Mouse (Mus musculus) ovary, adult 18-20 months (tissue): ENCODE measurements around the gene Slc13a2.

Source experiments
- DNase-seq: peaks from one replicate; pipeline ENCODE4 v3.0.0; 2022; ENCODE audit warnings: low spot score, mixed read lengths

The Slc13a2 gene

DNA sequence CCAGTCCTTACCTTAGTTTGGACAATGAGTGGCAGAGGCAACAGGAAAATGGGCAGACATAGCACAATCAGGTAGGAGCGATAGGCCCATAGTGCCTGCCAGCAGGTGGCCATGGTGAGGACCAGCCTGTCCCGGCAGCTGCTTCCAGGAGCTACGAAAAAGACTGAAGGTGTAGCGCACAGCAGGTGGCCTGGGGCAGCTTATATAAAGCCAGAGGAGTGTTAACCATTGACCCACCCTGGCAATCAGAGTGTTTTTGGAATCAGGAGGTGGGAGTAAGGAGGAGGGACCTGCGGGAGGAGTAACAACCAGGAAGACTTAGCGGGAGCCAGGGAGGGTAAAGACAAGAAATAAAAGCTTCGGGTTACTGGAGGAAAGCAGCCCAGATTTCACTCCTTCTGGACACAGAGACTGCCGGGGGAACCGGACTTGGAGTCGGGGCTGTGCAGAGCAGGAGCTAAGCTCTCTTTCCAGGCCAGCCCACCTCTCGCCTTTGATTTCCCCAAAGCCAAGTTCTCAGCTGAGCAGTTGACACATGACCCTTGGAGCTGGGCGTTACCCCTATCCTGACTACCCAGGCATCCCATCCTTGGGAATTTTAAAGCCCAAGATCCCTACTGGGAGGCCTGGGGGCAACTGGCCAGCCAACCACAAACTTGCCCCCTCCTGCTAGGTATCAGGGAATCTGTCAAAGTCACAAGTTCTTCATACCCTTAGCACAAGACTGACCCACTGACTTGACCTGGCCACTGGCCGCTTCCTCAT, at the start of gene Slc13a2:
Slc13a2 (minus strand) TSS at position 163 of the 765 bp plus-strand sequence.
- DNase-seq, result no peak

GRCm38 (mm10) chr11:78471326-78472103, 49.5 kb upstream of the Slc13a2 start:
- no peak for DNase-seq

DNA sequence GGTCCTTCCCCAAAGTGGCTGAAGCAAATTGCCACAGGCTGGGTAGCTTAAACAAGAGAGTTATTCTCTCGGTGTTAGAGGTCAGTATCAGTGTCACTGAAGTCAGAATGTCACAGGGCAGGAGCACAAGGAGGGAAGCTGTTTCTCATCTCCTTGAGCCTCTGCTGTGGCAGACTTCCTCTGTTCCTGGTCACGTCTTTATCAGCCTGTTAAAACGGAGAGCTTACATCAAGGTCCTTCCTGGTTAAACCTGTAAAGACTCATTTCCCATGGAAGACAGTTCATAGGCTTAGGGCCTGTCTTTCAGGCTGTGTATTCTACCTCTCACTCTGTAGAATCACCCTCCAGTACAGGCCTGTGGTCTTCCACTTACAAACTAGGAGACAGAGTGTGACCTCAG, 45.9 kb upstream of the Slc13a2 start:
- DNase-seq, result no peak

GRCm38 (mm10) chr11:78467515-78467914, 45.5 kb upstream of the Slc13a2 start:
- no peak for DNase-seq

DNA sequence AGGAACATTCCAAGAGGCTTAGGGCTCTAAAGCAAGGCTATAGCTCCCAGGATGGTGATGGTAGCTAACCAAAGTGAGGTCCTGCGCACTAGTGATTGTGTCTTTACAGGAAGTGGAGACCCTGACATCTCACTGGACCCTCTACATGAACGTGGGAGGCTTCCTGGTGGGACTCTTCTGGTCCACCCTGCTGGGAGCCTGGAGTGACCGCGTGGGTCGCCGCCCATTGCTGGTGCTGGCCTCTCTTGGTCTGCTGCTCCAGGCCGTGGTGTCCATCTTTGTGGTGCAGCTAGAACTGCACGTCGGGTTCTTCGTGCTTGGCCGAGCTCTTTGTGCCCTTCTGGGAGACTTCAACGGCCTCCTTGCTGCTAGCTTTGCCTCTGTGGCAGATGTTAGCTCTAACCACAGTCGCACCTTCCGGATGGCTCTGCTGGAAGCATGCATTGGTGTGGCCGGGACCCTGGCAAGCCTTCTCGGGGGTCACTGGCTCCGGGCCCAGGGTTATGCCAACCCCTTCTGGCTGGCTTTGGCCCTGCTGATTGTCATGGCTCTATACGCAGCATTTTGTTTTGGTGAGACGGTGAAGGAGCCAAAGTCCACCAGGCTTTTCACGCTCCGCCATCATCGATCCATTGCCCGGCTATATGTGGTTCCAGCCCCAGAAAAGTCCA, 44.4 kb upstream of the Slc13a2 start:
- no peak for DNase-seq

GRCm38 (mm10) chr11:78465568-78466180, 43.7 kb upstream of the Slc13a2 start, which contains the start of gene Slc46a1:
Gene Slc46a1, plus strand, starts transcription at chr11:78465697.
- peak; percentile 86 for DNase-seq

GRCm38 (mm10) chr11:78465116-78465515, 43.1 kb upstream of the Slc13a2 start:
- DNase-seq, result no peak

DNA sequence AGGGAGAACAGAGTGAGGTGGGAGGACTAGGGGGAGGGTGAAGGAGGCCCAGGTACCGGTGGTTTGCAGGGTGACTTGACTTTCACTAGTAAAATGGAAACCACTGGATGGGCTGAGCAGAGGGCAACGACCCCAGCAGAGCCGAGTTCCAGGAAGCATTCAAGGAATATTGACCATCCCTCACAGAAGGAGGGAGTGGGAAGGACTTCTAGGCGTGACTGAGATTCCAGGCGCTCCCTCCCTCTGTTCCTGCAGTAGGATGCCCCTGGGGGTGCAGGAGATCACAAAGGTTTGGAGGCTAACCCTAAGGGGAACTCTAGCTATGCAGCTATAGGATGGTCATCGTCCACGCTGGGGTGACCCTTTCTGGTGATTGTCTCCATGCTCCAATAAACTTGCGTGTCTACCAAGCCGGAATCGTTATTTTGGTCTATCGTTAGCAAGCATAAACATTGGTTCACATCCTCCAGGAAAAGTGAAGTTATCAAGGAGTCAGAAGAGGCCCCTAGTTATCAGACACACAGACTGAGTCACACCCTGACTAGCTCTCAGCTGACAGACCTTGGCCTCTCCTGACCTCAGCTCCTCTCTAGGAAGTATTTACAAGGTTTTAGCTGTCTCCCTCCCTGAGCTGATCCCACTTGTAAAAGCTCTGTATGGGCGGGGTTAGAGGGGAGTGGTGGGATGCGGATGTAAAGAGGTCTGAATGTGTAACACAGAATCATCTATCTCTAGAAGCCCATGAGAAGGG, 41.4 kb upstream of the Slc13a2 start:
- DNase-seq, result no peak

DNA sequence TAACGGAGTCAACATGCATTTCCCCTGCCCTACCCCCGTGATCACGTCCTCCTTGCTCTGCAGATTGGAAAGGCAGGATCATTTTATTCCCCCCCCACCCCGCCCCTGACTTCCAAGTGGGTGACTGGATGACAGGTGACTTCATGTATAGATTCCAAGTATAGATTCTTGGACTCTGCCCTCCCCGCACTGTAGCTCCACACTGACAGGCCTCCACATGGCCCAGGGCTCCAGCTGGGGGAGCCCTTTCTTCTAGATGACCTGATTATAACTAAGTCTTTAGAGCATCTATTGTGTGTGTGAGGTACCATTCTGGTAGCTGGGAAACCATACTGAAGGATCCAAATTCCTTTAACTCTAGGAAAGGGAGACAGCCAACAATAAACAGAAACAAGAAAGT, 40.7 kb upstream of the Slc13a2 start:
- no peak for DNase-seq

DNA sequence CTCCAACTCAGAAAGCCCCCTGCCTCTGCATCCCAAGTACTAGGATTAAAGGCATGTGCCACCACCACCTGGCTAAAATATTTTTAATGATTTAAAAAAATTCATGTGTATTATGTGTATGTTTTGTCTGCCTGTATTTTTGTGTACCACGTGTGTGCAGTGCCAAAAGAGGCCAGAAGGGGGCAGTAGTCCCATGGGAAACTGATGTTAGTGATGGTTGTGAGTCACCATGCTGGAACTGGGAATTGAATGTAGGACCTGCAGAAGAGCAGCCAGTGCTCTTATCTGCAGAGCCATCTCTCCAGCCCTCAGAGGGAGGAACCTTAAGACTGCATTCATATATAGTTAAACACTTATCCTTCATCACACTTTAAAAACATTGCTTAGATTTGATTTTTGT, 39.9 kb upstream of the Slc13a2 start:
- DNase-seq, result no peak

DNA sequence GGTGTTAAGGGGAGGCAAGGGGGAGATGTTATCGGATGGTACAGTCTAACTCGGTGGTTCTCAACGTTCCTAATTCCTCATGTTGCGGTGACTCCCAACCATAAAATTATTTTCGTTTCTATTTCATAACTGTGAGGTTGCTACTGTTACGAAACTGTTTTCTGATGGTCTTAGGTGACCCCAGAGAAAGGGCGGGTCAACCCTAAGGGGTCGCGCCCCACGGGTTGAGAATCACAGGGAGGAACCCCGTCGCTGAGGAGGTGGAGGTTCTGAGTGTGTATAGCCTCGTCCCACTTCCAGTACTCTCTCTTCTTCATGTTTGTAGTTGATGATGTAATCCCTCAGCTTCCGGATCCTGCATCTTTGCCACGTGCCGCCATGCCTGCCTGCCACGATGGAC, 36.7 kb upstream of the Slc13a2 start:
- no peak for DNase-seq

GRCm38 (mm10) chr11:78455308-78455707, 33.3 kb upstream of the Slc13a2 start:
- no peak for DNase-seq

DNA sequence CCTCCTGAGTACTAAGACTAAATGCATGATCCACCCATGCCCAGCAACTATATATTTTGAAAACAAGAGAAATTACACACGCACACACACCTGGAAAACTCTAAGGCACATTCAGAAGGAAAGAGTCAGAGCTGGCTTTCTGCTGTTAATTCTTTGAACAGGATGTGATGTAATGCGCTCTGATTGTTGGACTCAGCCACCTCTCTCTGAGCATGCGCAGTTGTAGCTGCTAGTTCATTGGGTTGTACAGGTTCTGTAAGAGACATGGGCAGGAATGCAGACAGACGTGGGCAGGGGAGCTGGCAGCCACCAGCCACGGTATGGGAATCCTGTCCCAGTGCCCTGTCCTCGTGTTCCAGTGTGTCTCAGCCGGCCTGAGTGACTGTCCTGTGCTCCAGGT, 32.3 kb upstream of the Slc13a2 start:
- no peak for DNase-seq

DNA sequence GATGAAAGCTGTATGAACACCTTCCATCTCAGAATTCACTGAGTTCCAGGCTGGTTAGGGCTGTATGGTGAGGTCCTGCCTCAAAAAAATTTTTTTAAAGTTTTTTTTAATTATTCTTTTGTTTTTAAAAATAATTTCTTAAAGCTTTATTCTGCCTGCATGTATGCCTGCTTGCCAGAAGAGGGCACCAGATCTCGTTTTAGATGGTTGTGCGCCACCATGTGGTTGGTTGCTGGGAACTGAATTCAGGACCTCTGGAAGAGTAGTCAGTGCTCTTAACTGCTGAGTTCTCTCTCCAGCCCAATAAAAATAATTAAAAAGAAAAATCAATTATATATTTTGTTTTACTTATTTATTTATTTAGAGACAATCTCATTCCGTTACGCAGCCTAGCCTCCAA, 31.7 kb upstream of the Slc13a2 start:
- DNase-seq, result no peak

DNA sequence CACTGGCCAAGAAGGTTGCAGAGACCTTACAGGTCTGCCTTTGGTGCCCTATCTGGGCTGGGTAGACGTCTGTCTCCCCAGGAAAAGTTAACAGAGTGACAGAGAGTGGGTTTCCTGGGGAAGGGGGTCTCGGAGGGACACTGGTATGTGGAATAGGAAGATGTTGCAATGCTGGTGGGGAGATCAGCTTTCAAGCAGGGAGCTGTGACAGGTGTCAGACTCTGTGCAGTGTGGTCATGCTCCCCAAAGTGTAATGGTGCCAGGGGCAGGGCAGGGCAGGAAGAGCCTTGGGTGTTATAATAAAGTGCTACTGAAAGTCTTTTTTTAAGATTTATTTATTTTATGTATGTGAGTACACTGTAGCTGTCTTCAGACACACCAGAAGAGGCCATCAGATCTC, 28.3 kb upstream of the Slc13a2 start:
- no peak for DNase-seq

DNA sequence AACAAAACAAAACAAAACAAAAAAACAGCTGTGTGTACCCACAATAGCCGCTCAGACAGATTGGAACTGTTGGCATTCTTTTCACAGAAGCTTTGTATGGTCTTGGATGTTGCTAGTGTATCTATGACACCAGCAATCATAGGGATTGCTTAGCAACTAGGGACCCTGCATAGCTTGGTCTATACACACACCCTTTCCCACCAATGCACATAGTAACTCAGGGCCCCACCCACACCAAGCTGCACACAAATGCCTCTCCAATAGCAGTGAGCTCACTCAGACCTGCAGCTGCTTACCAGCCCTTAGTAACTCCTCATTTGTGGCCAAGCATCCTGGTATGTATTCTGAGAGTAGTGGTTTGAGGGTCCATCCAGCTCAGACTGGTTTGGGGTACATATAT, 26.2 kb upstream of the Slc13a2 start:
- no peak for DNase-seq

DNA sequence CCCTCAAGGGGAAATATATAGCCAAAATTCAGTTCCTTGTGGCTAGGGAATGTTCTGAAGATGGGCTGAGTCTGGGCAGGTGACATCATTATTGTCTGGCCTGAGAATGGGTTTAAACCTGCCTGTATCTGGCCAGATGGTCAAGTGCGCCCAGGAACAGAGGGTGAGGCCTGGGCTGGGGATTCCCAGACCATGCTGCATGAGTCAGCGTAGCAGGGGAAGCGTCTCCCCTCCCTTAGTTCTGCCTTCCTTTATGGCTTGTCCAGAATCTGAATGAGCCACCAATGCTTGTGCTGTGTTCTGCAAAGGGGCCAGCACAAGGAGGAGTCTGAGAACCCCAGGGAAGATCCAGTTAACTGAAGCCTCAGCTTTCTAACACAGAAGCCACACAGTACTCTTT, 25.2 kb upstream of the Slc13a2 start:
- no peak for DNase-seq

DNA sequence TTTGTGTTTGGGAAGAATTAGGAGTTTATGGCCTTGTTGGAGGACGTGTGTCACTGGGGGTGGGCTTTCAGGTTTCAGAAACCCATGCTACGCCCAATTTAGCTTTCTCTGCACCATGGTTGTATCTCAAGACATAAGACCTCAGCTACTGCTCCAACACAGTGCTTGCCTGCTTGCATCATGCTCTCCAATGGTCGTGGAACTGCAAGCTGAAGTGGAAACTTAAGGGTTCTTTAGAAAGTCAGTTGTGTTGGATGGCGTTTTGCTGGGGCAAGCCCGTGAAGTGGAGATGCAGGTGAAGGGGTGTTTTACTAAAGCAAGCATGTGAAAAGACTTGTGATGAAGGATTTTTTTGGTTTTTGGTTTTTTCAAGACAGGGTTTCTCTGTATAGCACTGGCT, 21.1 kb upstream of the Slc13a2 start:
- no peak for DNase-seq

GRCm38 (mm10) chr11:78438399-78438930, 16.4 kb upstream of the Slc13a2 start:
- no peak for DNase-seq

DNA sequence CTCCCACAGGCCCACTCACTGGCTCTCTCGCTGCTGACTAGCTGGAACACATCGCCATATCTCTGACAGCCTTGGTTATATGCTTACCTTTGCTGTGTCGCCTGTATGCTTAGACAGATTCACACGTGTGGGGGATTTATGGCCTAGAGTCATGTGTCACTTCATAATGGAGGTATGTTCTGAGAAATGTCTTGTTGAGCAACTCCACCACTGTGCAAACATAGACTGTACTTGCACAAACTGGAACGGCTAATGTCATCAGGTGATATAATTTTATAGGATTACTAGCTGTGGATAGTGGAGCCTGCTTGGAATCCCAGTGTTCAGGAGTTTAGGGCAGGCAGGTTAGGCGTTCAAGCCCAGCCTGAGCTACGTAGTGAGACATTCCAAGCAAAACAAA, 15.2 kb upstream of the Slc13a2 start:
- no peak for DNase-seq

- DNase-seq, result peak; percentile 45
Measured at GRCm38 (mm10) chr11:78435776-78436349, 13.8 kb upstream of the Slc13a2 start.
